Mouse (Mus musculus) liver, embryonic 14.5 days (tissue): ENCODE results near the gene Rnasek. TPM values are rescaled to one million over a fixed set of nuclear protein-coding genes. Genes with fewer than 3 reads are reported as not detected.

Source experiments
- ATAC-seq: fragments of 200-750 bp; cut with Nextera tagmentation; 2 replicates; pipeline ENCODE4 v1.8.0; 2017; ENCODE audit warnings: moderate number of reproducible peaks, mild to moderate bottlenecking, moderate library complexity; ENCODE audit not compliant: insufficient read depth
- DNase-seq, 3 experiments: peaks; one replicate each; pipeline ENCODE4 v3.0.0-alpha.2; 2012 to 2013; ENCODE audit warnings: low read depth in 3 of 3, low spot score in 3 of 3
- H3K27ac ChIP-seq: fragments of 300-500 bp; sonication (generic); 2 replicates; pipeline ENCODE4 v1.5.1; 2014; ENCODE audit warnings: moderate library complexity, mild to moderate bottlenecking, control low read depth, inconsistent platforms
- H3K27me3 ChIP-seq: fragments of 300-500 bp; sonication (generic); 2 replicates; pipeline ENCODE4 v1.6.1; 2014; ENCODE audit warnings: mild to moderate bottlenecking, low read length, moderate library complexity; ENCODE audit not compliant: control insufficient read depth, insufficient read depth
- H3K36me3 ChIP-seq: fragments of 300-500 bp; sonication (generic); replicated peaks from 2 replicates; pipeline ENCODE4 v1.6.1; 2014; ENCODE audit warnings: low read depth; ENCODE audit not compliant: control insufficient read depth, insufficient read depth
- H3K4me1 ChIP-seq, 2 experiments: fragments of 200-500 bp in 1 of 2; fragments of 300-500 bp in 1 of 2; sonication (generic) in 1 of 2; replicated peaks; 2 replicates each; pipeline ENCODE4 v1.6.1; 2012 to 2014; ENCODE audit warnings: antibody characterized with exemption in 1 of 2, inconsistent platforms in 1 of 2, low read length in 1 of 2; ENCODE audit not compliant: control insufficient read depth in 2 of 2, insufficient read depth in 2 of 2
- H3K4me2 ChIP-seq: fragments of 300-500 bp; sonication (generic); 2 replicates; pipeline ENCODE4 v1.6.1; 2014; ENCODE audit warnings: low read depth, mild to moderate bottlenecking, control low read depth, moderate library complexity
- H3K4me3 ChIP-seq, 2 experiments: fragments of 200-500 bp in 1 of 2; fragments of 300-500 bp in 1 of 2; sonication (generic) in 1 of 2; 2 replicates each; pipeline ENCODE4 v1.5.1; 2012 to 2014; ENCODE audit warnings: low read depth in 2 of 2, low read length in 2 of 2, mild to moderate bottlenecking in 2 of 2, control low read depth in 1 of 2, inconsistent platforms in 1 of 2, moderate library complexity in 1 of 2; ENCODE audit not compliant: insufficient read depth in 1 of 2
- H3K9ac ChIP-seq: fragments of 300-500 bp; sonication (generic); replicated peaks from 2 replicates; pipeline ENCODE4 v1.6.1; 2014; ENCODE audit warnings: mild to moderate bottlenecking, control low read depth, moderate library complexity
- H3K9me3 ChIP-seq: fragments of 300-500 bp; sonication (generic); 2 replicates; pipeline ENCODE4 v1.6.1; 2016; ENCODE audit warnings: low read length, mixed read lengths; ENCODE audit not compliant: control insufficient read depth
- CTCF ChIP-seq: IDR thresholded peaks from 2 replicates; pipeline ENCODE4 v1.5.1; 2016; ENCODE audit warnings: antibody characterized with exemption, low read depth, control low read depth
- EP300 ChIP-seq: IDR thresholded peaks from 2 replicates; pipeline ENCODE4 v1.6.1; 2016; ENCODE audit warnings: antibody characterized with exemption, low read depth
- WGBS: fragments of 180-500 bp; shearing (Covaris S2); extraction: QIAGEN DNeasy Blood & Tissue Kit; methylation state at CpG from one replicate; pipeline ENCODE4 v1.1.7; 2014; ENCODE audit not compliant: insufficient replicate concordance; 5-methylcytosine and 5-hydroxymethylcytosine counted together
- polyA plus RNA-seq, 2 experiments: library from polyadenylated mRNA; depleted of rRNA in 1 of 2; stranded (reverse) in 1 of 2; unstranded in 1 of 2; fragments of >200 nt; fragmentation: Nextera tagmentation in 1 of 2; extraction: Ambion mirVana in 1 of 2; gene quantifications; 2 replicates each; pipeline versions ENCODE4 v1.2.1 to v1.2.3; 2012 to 2014

The Rnasek gene
- polyA plus RNA-seq, 2 experiments: 29.9 to 124 TPM

DNA sequence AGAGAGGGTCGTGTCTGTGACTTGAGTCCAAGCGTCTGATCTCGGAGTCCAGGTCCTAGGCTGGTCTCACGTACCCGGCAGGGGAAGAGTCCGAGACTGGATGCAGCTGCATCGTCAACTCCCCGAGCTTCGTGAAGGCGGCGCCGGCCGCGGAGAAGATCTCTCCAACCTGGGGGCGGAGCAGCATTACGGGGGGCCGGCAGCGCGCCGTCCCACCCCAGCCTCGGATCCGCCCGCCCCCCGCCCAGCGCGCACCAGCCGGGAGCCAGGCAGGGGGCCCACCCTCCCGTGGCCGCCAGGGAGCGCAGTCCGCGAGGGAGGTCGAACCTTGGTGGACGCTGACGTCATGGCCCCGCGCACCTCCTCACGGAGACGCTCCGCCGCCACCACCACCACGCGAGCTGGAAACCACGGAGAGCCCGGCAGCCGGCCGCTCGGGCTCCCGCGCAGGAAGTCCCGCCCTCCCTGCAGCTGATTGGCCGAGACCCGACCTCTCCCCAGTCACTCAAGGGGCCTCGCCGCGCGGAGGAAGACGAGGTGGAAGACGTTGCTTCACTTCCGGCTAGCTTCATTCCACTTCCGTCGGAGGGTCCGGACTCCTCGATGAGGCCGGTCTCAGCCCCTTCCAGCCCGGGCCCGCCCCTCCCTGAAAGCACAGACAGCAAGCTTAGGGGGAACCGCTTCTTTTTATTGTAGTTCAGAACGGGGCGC is 2.0 kb downstream of the Rnasek start, which contains the start of gene 0610010K14Rik:
TSS of gene 0610010K14Rik (minus strand) at position 458 of the 711 bp plus-strand sequence.
- TF ChIP-seq CTCF (peak; percentile 69), EP300 (no peak)

DNA sequence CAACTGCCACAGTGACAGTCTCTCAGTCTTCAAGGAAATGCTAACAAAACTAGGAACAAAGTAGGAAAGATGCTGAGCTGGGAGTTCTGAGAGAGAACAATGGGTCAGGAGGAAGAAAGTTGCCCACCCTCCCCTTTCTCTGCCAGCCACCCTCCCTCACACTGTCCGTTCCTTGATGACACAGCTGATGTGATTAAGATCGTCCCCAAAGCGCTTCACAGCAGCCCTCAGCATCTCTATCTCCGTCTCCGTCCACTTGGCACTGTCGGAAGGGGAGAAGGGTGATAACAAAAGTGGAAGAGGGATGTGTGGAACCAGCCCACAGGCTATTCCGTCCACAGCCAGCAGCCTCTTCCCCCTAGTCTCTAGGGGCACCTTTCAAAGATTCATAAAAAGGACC is 2.9 kb downstream of the Rnasek start:
- WGBS: 7% methylated on average over 7 of the region's 7 CpGs
- Histone ChIP-seq H3K9me3 (no peaks in the 10 kb centered on the region), H3K27ac (peak overlapping the region; percentile 96), H3K4me1 (peaks cover 15 to 28% of the 10 kb centered on the region in 2 experiments), H3K4me3 (peak overlapping the region; percentile 86 to 87), H3K4me2 (peak overlapping the region; percentile 99), H3K9ac (peak overlapping the region; percentile 96), H3K27me3 (no peaks in the 10 kb centered on the region), H3K36me3 (peaks cover 5% of the 10 kb centered on the region)
- ATAC-seq (no peak), DNase-seq (no peak)
- no peak for TF ChIP-seq EP300
- no peak for TF ChIP-seq CTCF

More for the DNA sequence above, 2.0 kb downstream of the Rnasek start, which contains the start of gene 0610010K14Rik:
- under 1% methylated on average over 69 of the region's 70 CpGs for WGBS
- Histone ChIP-seq H3K27me3 (no peaks in the 10 kb centered on the region), H3K4me3 (peak within 1 kb of the TSS; percentile 86 to 87), H3K9ac (peak within 1 kb of the TSS; percentile 96), H3K36me3 (peaks cover 5% of the 10 kb centered on the region), H3K9me3 (no peaks in the 10 kb centered on the region), H3K4me2 (peak within 1 kb of the TSS; percentile 99), H3K4me1 (peaks cover 15 to 28% of the 10 kb centered on the region in 2 experiments), H3K27ac (peak within 1 kb of the TSS; percentile 96)
- DNase-seq (peak; percentile 93 to 96 (median 93)), ATAC-seq (peak; percentile 91)

DNA sequence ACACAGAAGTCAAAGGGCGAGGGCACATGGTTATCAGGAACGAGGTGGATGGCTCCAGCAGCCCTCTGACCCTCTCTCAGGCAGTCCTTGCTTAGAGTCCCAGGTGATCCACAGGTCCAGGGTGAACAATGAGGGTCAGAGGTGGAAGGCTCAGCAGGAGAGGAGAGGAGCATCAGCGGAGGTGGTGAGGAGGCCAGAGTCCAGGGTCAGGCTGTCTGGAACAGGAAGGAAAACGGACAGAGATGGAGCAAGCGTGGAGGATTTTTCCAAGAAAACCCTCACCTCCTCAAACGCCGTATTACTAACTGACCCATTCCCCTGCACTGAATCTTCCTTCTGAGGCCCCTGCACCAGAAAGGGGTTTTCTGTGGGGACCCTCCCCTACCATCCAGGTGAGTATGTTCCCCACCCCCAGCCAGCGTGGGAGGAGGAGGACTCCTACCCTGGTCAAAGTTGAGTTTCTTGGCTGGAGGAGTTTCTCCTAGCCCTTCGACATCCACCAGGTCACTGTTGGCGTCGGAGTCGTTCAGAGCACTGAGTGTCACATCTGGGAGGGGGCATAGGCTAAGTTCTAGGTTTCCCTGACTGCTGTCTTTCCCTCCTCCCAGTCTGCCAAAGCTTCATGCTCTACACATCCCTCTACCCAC is 4.3 kb downstream of the Rnasek start:
- no peak for TF ChIP-seq CTCF
- TF ChIP-seq EP300: no peak
- Histone ChIP-seq H3K4me2 (no peak overlapping the region), H3K27ac (no peak overlapping the region), H3K9me3 (no peaks in the 10 kb centered on the region), H3K4me3 (no peak overlapping the region), H3K4me1 (peaks cover 13 to 26% of the 10 kb centered on the region in 2 experiments), H3K36me3 (peaks cover 5% of the 10 kb centered on the region), H3K9ac (no peak overlapping the region), H3K27me3 (peaks cover under 1% of the 10 kb centered on the region)
- no peak for DNase-seq
- no peak for ATAC-seq
- WGBS: 79% methylated on average over 12 of the region's 12 CpGs

DNA sequence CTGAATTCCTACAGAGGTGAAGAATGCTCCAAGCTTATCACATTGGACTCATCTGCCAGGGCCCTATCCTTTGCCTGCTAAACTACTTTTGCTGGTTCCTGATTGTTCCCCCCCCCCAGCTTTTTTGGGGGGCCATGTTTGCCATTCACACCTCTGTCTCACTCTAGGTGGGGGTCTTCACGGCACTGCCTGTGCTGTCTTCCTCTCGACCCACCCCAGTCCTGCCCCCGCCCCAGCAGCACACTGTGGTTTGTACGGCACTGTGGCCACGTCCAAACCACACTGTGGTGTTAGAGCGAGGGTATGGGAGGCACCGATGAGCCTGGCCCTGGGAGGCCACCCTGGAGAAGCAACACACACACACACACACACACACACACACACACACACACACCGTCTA is 5.1 kb downstream of the Rnasek start:
- Histone ChIP-seq H3K4me3 (no peak overlapping the region), H3K9me3 (no peaks in the 10 kb centered on the region), H3K9ac (no peak overlapping the region), H3K27me3 (peaks cover 10% of the 10 kb centered on the region), H3K27ac (no peak overlapping the region), H3K4me2 (no peak overlapping the region), H3K4me1 (peaks cover 17 to 27% of the 10 kb centered on the region in 2 experiments), H3K36me3 (peaks cover 5% of the 10 kb centered on the region)
- WGBS: 29% methylated on average over 8 of the region's 8 CpGs
- ATAC-seq (no peak), DNase-seq (no peak)
- TF ChIP-seq EP300 (no peak), CTCF (no peak)

DNA sequence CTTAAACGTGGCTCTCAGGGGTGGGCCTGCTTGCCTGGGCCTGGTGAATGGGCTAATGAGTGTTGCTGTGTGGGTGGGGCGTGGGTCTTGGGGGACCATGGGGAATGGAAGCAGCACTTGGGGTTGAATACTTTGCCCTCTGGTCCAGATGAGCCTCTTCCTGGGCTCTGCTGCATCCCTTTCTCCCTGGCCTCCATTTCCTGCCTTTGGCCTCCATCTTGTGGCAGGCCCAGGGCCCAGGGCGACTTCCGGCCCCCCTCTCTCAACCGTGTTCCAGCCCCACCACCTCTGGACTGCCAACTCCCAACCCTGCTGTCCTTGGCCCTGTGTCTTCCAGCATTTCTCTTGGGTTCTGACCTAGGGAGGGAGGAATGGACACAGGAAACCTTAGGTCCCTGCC is 5.6 kb downstream of the Rnasek start:
- no peak overlapping the region for H3K4me3 ChIP-seq
- peaks cover 5% of the 10 kb centered on the region for H3K36me3 ChIP-seq
- no peak overlapping the region for H3K27ac ChIP-seq
- 54% methylated on average over 5 of the region's 5 CpGs for WGBS
- H3K9me3 ChIP-seq: no peaks in the 10 kb centered on the region
- DNase-seq: no peak
- no peak overlapping the region for H3K4me2 ChIP-seq
- H3K4me1 ChIP-seq: peaks cover 21 to 32% of the 10 kb centered on the region in 2 experiments
- peaks cover 14% of the 10 kb centered on the region for H3K27me3 ChIP-seq
- no peak for ATAC-seq
- TF ChIP-seq CTCF: no peak
- no peak for TF ChIP-seq EP300
- no peak overlapping the region for H3K9ac ChIP-seq
